Mouse (Mus musculus) large intestine, adult 2 months (tissue): ENCODE results near the gene Rsbn1l. TPM values are rescaled to one million over a fixed set of nuclear protein-coding genes. Genes with fewer than 3 reads are reported as not detected.
A peak's percentile ranks its signal among the peaks of the same experiment; 100 is the strongest.

ENCODE experiments used
- DNase-seq: peaks from one replicate; pipeline ENCODE4 v3.0.0-alpha.2; 2012; ENCODE audit warnings: low read depth, low spot score
- WGBS: fragments of 180-500 bp; shearing (Covaris S2); methylation state at CpG from one replicate; pipeline ENCODE4 v1.1.7; 2018; 5-methylcytosine and 5-hydroxymethylcytosine counted together
- polyA plus RNA-seq: library from polyadenylated mRNA; depleted of rRNA; stranded (reverse); fragments of >200 nt; gene quantifications from 2 replicates; pipeline ENCODE4 v1.2.3, GENCODE M21; 2012

Rsbn1l gene
- polyA plus RNA-seq, 1 experiment, result 3.0 TPM

- WGBS, result 64% methylated on average over 11 of the region's 11 CpGs
- peak; percentile 51 for DNase-seq
Measured at GRCm38 (mm10) chr5:20913372-20914275, 42.6 kb downstream of the Rsbn1l start.

GRCm38 (mm10) chr5:20911741-20912140, 44.5 kb downstream of the Rsbn1l start:
- no peak for DNase-seq
- WGBS, result 86% methylated on average over 2 of the region's 2 CpGs

GRCm38 (mm10) chr5:20906191-20906590, 50.0 kb downstream of the Rsbn1l start:
- WGBS, result 96% methylated on average over 7 of the region's 7 CpGs
- DNase-seq, result no peak

DNA sequence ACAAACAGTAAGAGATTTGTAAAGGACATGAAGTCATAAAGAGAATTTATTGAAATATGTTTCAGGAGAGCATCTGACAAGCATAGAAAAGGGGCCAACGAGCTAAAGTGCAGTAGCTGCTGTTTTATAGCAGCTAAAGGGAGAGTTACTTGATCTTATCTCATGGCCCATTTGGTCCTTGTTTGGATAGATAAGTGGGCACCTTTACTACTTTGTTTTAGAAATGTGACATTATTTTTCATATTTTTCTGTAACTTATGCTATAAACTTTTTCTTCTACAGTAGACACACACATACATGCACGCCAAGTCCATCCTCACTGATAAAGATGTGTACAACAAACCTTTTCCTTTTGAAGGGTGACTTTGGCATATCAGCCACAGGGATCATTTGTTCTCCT, 50.8 kb downstream of the Rsbn1l start:
- 70% methylated on average over 2 of the region's 2 CpGs for WGBS
- DNase-seq, result no peak

DNA sequence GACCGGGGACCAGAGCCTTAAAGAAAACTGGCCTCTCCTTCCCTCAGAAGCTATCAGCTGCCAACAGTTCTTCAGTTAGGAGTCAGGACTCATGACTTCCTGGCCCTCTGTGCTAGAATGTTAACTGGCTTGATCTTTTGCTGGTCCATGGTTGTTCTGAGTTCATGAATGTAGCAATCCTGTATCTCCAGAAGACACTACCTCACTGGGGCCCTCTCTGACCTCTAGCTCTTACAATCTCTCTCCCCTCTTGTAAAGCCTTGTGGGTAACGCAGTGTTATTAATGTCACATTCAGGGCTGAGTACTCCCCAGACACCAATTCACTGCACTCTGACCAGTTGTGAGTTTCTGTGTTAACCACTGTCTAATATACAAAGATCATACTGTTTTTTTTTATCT, 51.6 kb downstream of the Rsbn1l start:
- WGBS, result 91% methylated on average over 2 of the region's 2 CpGs
- no peak for DNase-seq

DNA sequence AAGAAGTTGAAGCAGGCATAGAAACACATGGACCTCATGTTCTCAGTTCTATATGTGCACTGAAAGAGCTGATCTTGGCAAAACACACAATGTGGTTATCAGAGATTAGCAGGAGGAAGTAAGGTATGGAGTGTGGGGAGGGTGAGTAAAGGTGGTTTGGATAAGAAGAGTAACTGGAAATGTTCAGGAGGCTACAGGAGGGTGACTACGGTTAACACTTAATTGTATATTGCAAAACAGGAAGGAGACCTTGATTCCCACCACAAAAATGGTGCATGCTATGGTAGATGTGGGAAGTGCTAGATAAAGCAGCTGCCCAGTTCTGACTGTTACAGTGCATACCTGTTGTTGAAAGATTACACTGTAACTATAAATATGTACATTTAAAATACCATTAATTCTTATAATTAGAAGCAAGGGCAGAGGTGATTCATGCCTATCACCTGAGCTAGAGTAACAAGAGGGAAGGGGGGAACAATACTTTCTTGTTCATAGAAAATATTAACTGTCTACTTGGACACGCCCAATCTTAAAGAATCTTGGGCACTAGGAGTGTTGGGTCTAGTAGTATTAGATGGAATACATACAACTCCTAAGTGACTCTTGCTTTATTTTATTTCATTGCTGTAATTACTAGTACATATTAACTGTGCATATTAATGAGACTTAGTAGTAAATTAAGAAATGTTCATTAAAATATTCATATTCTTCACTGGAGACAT, 58.6 kb downstream of the Rsbn1l start:
- 81% methylated on average over 2 of the region's 2 CpGs for WGBS
- DNase-seq, result no peak

DNA sequence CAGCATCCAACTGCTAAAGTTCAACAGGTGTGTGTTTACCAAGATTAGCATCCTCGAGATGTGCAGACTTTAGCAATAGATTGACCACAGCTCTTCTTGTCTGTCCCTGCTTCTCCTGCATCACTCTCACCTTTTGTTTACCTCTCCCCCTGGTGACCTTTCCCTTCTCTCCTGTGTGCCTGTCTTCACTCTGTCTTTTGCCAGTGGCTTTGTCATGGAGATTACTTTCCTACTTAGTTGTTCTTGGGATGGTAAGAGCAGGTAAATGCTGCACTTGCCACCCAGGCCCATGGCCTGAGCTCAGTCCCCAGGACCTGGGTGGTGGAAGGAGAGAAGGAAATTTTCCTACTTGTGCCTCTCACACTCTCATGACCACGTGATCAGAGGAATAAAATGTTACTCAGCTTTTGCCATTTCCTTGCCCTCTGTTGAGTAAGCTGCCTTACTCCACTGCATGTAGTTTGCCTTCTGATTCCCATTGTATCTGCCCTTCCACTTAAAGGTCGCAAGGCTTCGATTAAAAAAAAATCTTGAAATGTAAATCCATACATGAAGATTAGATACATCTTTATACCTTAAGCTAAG, 72.1 kb downstream of the Rsbn1l start:
- 54% methylated on average over 4 of the region's 4 CpGs for WGBS

DNA sequence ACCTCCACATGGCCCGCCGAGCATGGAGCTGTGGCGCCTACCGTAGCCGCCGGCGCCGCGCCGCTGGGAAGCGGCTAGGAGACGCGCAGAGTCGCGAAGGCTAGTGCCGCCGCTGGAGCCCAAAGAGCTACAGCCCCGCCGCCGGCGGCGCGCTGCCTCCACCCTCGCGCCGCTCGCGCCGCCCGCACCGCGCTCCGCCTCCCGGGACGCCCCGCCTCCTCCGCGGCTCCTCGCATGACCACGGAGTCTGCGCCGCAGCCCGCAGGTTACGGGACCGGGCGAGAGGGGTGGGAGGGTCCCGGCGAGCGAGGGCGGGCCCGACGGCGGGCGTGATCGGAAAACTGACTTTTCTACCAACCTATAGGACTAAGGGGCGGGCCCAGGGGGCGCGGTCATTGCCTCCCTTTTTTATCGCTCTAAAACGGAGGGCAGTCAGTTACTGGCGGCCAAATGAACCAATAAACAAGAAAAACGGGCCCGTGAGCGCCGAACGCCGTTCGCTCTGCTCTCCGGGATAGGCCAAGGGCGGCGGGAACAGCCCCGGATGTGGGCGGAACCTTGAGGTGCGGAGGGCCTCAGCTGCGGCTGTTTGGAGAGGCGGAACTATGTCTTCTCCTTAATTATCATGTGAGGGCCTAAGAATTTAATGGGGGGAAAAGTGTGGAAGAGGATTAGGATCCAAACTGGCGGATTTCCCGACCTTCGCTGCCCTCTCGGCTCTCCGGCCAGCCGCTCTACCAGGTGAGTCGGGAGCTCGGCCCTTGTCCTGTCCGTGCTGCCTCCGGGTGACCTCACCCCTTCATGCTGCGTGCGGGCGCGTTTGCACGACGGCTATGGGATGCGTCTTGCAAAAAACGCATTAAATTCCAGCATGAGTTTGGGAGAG, 74.0 kb downstream of the Rsbn1l start, which contains the start of the genes Phtf2 and Tmem60:
Gene Phtf2, minus strand, starts transcription at position 210 of the 886 bp plus-strand sequence.
Gene Tmem60, plus strand, starts transcription at position 277 of the 886 bp plus-strand sequence.
- WGBS, result under 1% methylated on average over 94 of the region's 94 CpGs
- peak; percentile 97 for DNase-seq

More for the DNA sequence above, 72.1 kb downstream of the Rsbn1l start:
- DNase-seq, result no peak

GRCm38 (mm10) chr5:20880797-20881775, 75.1 kb downstream of the Rsbn1l start:
- no peak for DNase-seq

DNA sequence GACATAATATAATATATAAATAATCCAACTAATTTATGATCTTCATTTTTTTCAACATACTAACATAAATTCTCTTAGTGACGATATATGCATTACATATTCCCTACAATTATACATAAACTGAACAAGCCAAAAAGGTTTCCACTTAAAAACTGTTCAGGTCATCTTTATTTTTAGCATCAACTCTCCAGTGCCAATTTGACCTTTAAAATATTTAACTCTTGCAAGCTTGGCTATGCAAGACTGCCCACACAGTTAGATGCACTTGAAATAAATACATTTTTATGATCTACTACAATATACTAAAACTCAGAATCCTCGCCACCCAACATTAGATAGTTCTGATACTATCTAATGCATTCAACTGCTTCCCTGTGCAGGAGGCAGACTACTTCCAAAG, 75.8 kb downstream of the Rsbn1l start:
- 73% methylated on average over 2 of the region's 2 CpGs for WGBS
- DNase-seq, result no peak

More at GRCm38 (mm10) chr5:20880797-20881775, 75.1 kb downstream of the Rsbn1l start:
- 1% methylated on average over 64 of the region's 64 CpGs for WGBS

DNA sequence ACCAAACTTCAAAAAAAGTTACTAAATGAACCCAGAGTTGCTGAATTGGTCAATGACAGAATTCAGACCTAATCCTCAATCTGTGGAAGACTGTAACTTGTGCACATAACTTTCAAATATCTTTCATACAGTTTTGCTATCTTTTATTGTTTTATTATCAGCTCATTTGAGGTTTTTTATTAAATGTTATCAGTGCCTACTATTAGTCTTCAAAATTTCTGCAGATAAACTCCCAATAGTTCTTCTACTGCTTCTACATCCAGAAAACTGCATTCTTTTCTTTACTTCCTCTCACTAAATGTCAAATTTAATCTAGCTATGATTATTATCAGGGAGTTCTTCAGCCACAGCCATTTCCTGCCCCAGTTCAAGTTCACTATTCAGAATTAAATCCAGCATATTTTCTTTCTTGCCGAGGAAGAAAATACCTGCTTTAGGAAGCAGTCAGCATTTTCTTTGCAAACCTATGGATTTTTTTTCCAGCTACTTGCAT, 79.2 kb downstream of the Rsbn1l start:
- 68% methylated on average over 1 of the region's 1 CpGs for WGBS

DNA sequence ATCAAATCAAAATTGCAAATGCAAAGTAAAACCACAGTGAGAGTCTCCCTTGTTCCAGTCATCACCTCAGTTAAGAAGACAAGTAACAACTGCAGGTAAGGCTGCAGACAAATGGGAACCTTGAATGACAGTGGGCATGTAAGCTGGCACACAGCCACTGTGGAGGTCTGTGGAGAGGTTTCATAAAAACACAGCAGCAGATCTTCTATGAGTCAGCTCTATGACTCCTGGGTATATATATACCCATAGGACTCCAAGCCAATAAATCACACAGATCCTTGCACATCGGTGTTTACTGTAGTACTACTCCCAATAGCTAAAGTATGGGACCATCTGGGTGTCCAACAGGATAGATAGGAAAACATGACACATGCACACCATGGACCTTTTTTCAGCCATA, 83.1 kb downstream of the Rsbn1l start:
- DNase-seq, result no peak
- 23% methylated on average over 1 of the region's 1 CpGs for WGBS

More for the DNA sequence above, 79.2 kb downstream of the Rsbn1l start:
- DNase-seq, result no peak

DNA sequence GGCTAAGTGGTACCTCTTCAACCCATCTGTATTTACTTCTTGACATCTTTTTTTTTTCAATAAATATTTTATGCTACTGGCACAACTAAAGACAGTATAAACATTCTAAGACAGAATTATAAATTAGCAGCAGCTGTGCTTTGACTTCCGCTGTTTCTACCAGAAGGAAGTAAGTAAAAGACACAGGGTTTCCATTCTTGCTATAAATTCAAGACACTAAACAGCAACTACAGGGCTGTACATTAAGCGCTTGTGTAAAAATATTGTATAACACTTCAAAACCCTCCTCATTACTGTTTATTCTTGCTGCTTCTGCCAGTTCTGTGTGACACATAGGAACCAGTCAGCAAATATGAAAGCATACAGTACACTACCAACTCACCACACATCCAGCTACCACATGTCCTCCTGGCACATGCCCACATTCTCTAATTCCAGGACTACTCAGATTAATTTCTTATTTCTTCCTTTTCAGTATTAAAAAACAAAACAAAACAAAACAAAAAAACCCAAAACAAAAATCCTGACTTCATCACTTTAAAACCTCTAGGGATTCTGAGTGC, 90.9 kb downstream of the Rsbn1l start:
- 60% methylated on average over 2 of the region's 2 CpGs for WGBS
- DNase-seq, result no peak

DNA sequence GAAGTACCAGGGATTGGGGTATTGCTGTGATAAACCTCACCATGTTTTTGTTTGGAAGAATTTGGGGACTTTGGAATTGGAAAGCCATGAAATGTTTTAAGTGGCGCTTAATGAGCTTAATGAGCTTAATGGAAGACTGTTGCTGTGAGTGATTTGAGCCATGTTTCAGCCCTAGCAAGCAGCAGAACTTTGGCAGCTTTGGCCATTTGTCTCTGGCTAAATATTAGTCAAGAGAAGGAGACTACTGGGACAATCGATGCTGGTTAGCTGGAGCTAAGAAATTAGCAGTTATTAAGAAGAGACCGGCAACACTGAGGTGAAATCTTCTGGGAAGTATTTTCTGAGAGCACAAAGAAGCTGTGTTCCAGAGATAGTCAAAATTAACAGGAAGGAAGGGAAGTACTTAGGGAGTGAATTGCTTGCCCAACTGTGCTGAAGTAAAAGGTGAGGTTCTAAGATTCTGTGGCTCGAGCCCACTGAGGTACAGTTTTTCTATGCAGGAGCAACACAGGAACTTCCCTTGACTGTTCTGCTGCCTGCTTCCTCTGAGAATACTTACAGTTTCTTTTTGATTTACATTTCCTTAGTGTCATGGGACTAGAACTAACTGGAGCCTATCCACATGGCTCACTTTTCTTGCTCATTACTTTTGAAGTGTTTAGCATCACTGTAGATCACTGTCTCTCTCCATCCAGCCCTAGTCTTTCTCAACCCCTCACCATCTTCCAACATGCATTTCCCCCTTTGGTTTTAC, 91.8 kb downstream of the Rsbn1l start:
- no peak for DNase-seq
- WGBS, result 70% methylated on average over 4 of the region's 4 CpGs

DNA sequence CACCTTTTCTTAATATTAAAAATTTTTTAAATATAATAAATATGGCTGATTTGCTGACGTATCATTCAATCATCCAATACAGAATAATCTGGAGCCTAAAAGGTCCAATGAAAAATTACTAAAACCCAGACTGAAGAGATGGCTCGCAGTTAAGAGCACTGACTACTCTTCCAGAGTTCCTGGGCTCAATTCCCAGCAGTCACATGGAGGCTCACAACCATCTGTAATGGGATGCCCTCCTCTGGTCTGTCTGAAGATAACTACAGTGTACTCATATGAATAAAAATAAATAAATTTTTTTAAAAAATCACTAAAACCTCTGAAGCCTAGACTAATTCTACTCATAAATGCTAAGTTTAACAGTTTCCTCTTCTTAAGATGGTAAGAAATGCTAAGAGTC, 94.3 kb downstream of the Rsbn1l start:
- 86% methylated on average over 2 of the region's 2 CpGs for WGBS

DNA sequence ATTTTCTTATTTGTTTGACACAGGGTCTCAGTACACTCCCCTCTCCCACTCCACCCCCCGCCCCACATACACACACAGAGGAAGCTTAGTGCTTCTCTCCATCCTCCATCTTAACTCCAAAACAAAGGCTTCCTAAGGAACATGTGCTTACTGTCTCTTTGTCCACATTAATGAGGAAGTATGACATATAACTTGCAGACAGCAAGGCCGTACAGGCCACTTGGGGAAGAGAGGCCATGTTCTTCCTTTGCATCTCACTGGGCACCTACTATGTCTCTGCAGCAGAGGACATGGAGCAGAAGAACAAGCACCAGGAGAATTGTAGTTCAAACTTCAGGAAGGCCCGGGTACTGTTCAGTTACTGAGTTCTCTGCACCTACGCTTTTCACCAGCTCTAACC, 95.6 kb downstream of the Rsbn1l start:
- 85% methylated on average over 4 of the region's 4 CpGs for WGBS
- no peak for DNase-seq

More for the DNA sequence above, 94.3 kb downstream of the Rsbn1l start:
- no peak for DNase-seq

- DNase-seq, result no peak
- 86% methylated on average over 2 of the region's 2 CpGs for WGBS
Measured at GRCm38 (mm10) chr5:20858404-20858803, 97.8 kb downstream of the Rsbn1l start.
